Mouse (Mus musculus): Measurements from ENCODE around the gene Cdk11b. TPM values are rescaled to one million over a fixed set of nuclear protein-coding genes. Genes with fewer than 3 reads are reported as not detected.
"Not testable (repeated sequence)": the region's sequence is repeated elsewhere in the genome, so short reads cannot be mapped to it uniquely, and the experiment has no call there.

Gene Cdk11b
- polyA plus RNA-seq, 1 experiment from 2014 or later: 79.9 TPM

GRCm38 (mm10) chr4:155630267-155630666 is 5.6 kb downstream of the Cdk11b start:
- H3K27me3 ChIP-seq (replicated peaks; ENCODE audit: low read depth, poor library complexity, severe bottlenecking): no peaks in the 10 kb centered on the region
- H3K36me3 ChIP-seq (replicated peaks): peaks cover 89% of the 10 kb centered on the region

GRCm38 (mm10) chr4:155635766-155636499 is 11.3 kb downstream of the Cdk11b start:
- Histone ChIP-seq H3K27ac (replicated peaks) (no peak overlapping the region), H3K4me1 (no peaks in the 10 kb centered on the region), H3K9me3 (no peaks in the 10 kb centered on the region), H3K4me3 (no peak overlapping the region), H3K36me3 (replicated peaks) (peaks cover 99% of the 10 kb centered on the region), H3K27me3 (replicated peaks; ENCODE audit: low read depth, poor library complexity, severe bottlenecking) (no peaks in the 10 kb centered on the region)
- no peak for DNase-seq (ENCODE audit: low spot score)

More at GRCm38 (mm10) chr4:155630267-155630666, 5.6 kb downstream of the Cdk11b start:
- WGBS: 89% methylated on average over 6 of the region's 6 CpGs
- peaks cover 4% of the 10 kb centered on the region for H3K4me1 ChIP-seq
- no peak for DNase-seq (ENCODE audit: low spot score)
- H3K27ac ChIP-seq (replicated peaks): no peak overlapping the region
- no peaks in the 10 kb centered on the region for H3K9me3 ChIP-seq
- H3K4me3 ChIP-seq: no peak overlapping the region

GRCm38 (mm10) chr4:155643531-155643930 is 18.9 kb downstream of the Cdk11b start:
- H3K36me3 ChIP-seq (replicated peaks): peaks cover 94% of the 10 kb centered on the region
- 86% methylated on average over 1 of the region's 1 CpGs for WGBS

GRCm38 (mm10) chr4:155645308-155645707 is 20.7 kb downstream of the Cdk11b start, which contains the start of gene Gm10563:
TSS of gene Gm10563 (minus strand) at chr4:155645408.
- DNase-seq (ENCODE audit: low spot score); H3K4me1 ChIP-seq; H3K27ac ChIP-seq (replicated peaks); H3K27me3 ChIP-seq (replicated peaks; ENCODE audit: low read depth, poor library complexity, severe bottlenecking); H3K9me3 ChIP-seq; H3K4me3 ChIP-seq: not testable (repeated sequence)
- peaks cover 95% of the 10 kb centered on the region for H3K36me3 ChIP-seq (replicated peaks)
- WGBS: 93% methylated on average over 2 of the region's 2 CpGs

More at GRCm38 (mm10) chr4:155643531-155643930, 18.9 kb downstream of the Cdk11b start:
- H3K27me3 ChIP-seq (replicated peaks; ENCODE audit: low read depth, poor library complexity, severe bottlenecking): no peaks in the 10 kb centered on the region
- no peak overlapping the region for H3K27ac ChIP-seq (replicated peaks)
- H3K9me3 ChIP-seq: no peaks in the 10 kb centered on the region
- H3K4me1 ChIP-seq: no peaks in the 10 kb centered on the region
- no peak overlapping the region for H3K4me3 ChIP-seq
- no peak for DNase-seq (ENCODE audit: low spot score)

GRCm38 (mm10) chr4:155645721-155646120 is 21.1 kb downstream of the Cdk11b start:
- WGBS: 96% methylated on average over 5 of the region's 5 CpGs
- no peaks in the 10 kb centered on the region for H3K4me1 ChIP-seq
- no peak overlapping the region for H3K27ac ChIP-seq (replicated peaks)
- DNase-seq (ENCODE audit: low spot score): no peak
- peaks cover 6% of the 10 kb centered on the region for H3K27me3 ChIP-seq (replicated peaks; ENCODE audit: low read depth, poor library complexity, severe bottlenecking)
- H3K36me3 ChIP-seq (replicated peaks): peaks cover 95% of the 10 kb centered on the region
- no peak overlapping the region for H3K4me3 ChIP-seq
- H3K9me3 ChIP-seq: no peaks in the 10 kb centered on the region

- peaks cover 32% of the 10 kb centered on the region for H3K4me1 ChIP-seq
- no peak overlapping the region for H3K4me3 ChIP-seq
- DNase-seq (ENCODE audit: low spot score): no peak
- H3K36me3 ChIP-seq (replicated peaks): peaks cover 74% of the 10 kb centered on the region
- 95% methylated on average over 11 of the region's 11 CpGs for whole genome bisulfite sequencing
- H3K9me3 ChIP-seq: no peaks in the 10 kb centered on the region
- no peak overlapping the region for H3K27ac ChIP-seq (replicated peaks)
- peaks cover 42% of the 10 kb centered on the region for H3K27me3 ChIP-seq (replicated peaks; ENCODE audit: low read depth, poor library complexity, severe bottlenecking)
These were observed 24.7 kb downstream of the Cdk11b start for GRCm38 (mm10) chr4:155649355-155649754.

- no peaks in the 10 kb centered on the region for H3K9me3 ChIP-seq
- 69% methylated on average over 15 of the region's 15 CpGs for whole genome bisulfite sequencing
- peaks cover 44% of the 10 kb centered on the region for H3K4me1 ChIP-seq
- H3K4me3 ChIP-seq: no peak overlapping the region; the same call in 1 of the 2 replicates
- H3K27me3 ChIP-seq (replicated peaks; ENCODE audit: low read depth, poor library complexity, severe bottlenecking): peaks cover 66% of the 10 kb centered on the region
- H3K27ac ChIP-seq (replicated peaks): no peak overlapping the region
- no peak for DNase-seq (ENCODE audit: low spot score)
- H3K36me3 ChIP-seq (replicated peaks): peaks cover 60% of the 10 kb centered on the region
These were observed 27.1 kb downstream of the Cdk11b start for GRCm38 (mm10) chr4:155651553-155652269.

- peak overlapping the region; percentile 78 for H3K27ac ChIP-seq (replicated peaks)
- 20% methylated on average over 36 of the region's 36 CpGs for WGBS
- H3K36me3 ChIP-seq (replicated peaks): peaks cover 59% of the 10 kb centered on the region
- H3K4me3 ChIP-seq: peak overlapping the region; percentile 61
- no peaks in the 10 kb centered on the region for H3K9me3 ChIP-seq
- DNase-seq (ENCODE audit: low spot score): no peak
- H3K4me1 ChIP-seq: peaks cover 44% of the 10 kb centered on the region
- peaks cover 72% of the 10 kb centered on the region for H3K27me3 ChIP-seq (replicated peaks; ENCODE audit: low read depth, poor library complexity, severe bottlenecking)
These were observed 27.8 kb downstream of the Cdk11b start for GRCm38 (mm10) chr4:155652283-155653085.

- under 1% methylated on average over 33 of the region's 33 CpGs for WGBS
- H3K36me3 ChIP-seq (replicated peaks): peaks cover 59% of the 10 kb centered on the region
- H3K27ac ChIP-seq (replicated peaks): peak within 1 kb of the TSS; percentile 78
- H3K27me3 ChIP-seq (replicated peaks; ENCODE audit: low read depth, poor library complexity, severe bottlenecking): peaks cover 72% of the 10 kb centered on the region
- peak within 1 kb of the TSS; percentile 61 for H3K4me3 ChIP-seq
- peaks cover 44% of the 10 kb centered on the region for H3K4me1 ChIP-seq
- no peaks in the 10 kb centered on the region for H3K9me3 ChIP-seq
- DNase-seq (ENCODE audit: low spot score): peak; percentile 84
These were observed 28.4 kb downstream of the Cdk11b start, which contains the start of gene Mmp23 for GRCm38 (mm10) chr4:155653086-155653450. TSS of gene Mmp23 (minus strand) at chr4:155653384.

GRCm38 (mm10) chr4:155653451-155654182 is 29.0 kb downstream of the Cdk11b start:
- Histone ChIP-seq H3K9me3 (no peaks in the 10 kb centered on the region), H3K4me1 (peaks cover 44% of the 10 kb centered on the region), H3K27me3 (replicated peaks; ENCODE audit: low read depth, poor library complexity, severe bottlenecking) (peaks cover 72% of the 10 kb centered on the region), H3K36me3 (replicated peaks) (peaks cover 56% of the 10 kb centered on the region), H3K4me3 (peak overlapping the region; percentile 61), H3K27ac (replicated peaks) (peak overlapping the region; percentile 78; the same call in 1 of the 2 replicates)
- peak; percentile 63 for DNase-seq (ENCODE audit: low spot score)
- WGBS: 3% methylated on average over 31 of the region's 31 CpGs

- WGBS: 2% methylated on average over 6 of the region's 6 CpGs
These were observed 29.5 kb downstream of the Cdk11b start for GRCm38 (mm10) chr4:155654183-155654455.

More at GRCm38 (mm10) chr4:155654183-155654455, 29.5 kb downstream of the Cdk11b start:
- H3K36me3 ChIP-seq (replicated peaks): peaks cover 56% of the 10 kb centered on the region
- H3K27ac ChIP-seq (replicated peaks): peak overlapping the region; percentile 58; the same call in 1 of the 2 replicates
- H3K9me3 ChIP-seq: no peaks in the 10 kb centered on the region
- DNase-seq (ENCODE audit: low spot score): no peak
- peaks cover 44% of the 10 kb centered on the region for H3K4me1 ChIP-seq
- peaks cover 72% of the 10 kb centered on the region for H3K27me3 ChIP-seq (replicated peaks; ENCODE audit: low read depth, poor library complexity, severe bottlenecking)
- H3K4me3 ChIP-seq: peak overlapping the region; percentile 61

All from embryonic facial prominence, embryonic 10.5 days (tissue).